Mouse (Mus musculus) large intestine, adult 2 months (tissue): ENCODE data around the gene Gm28374. TPM values are rescaled to one million over a fixed set of nuclear protein-coding genes. Genes with fewer than 3 reads are reported as not detected.
"Not testable (repeated sequence)": the region's sequence is repeated elsewhere in the genome, so short reads cannot be mapped to it uniquely, and the experiment has no call there.

Experiments used
- DNase-seq: peaks from one replicate; pipeline ENCODE4 v3.0.0-alpha.2; 2012; ENCODE audit warnings: low read depth, low spot score
- WGBS: fragments of 180-500 bp; shearing (Covaris S2); methylation state at CpG from one replicate; pipeline ENCODE4 v1.1.7; 2018; 5-methylcytosine and 5-hydroxymethylcytosine counted together
- polyA plus RNA-seq: library from polyadenylated mRNA; depleted of rRNA; stranded (reverse); fragments of >200 nt; gene quantifications from 2 replicates; pipeline ENCODE4 v1.2.3, GENCODE M21; 2012; rRNA removed

The Gm28374 gene
- polyA plus RNA-seq, result 0.50 TPM in 1 of 2 replicates, not detected in the other

- DNase-seq, result no peak
- WGBS, result 87% methylated on average over 9 of the region's 9 CpGs
Observed at GRCm38 (mm10) chr19:6082156-6082555, at the start of gene Gm28374. Gene Gm28374, minus strand, starts transcription at chr19:6082256.

GRCm38 (mm10) chr19:6130414-6131128, 48.5 kb upstream of the Gm28374 start:
- not testable (repeated sequence) for DNase-seq
- WGBS, result 62% methylated on average over 7 of the region's 7 CpGs

GRCm38 (mm10) chr19:6127760-6128341, 45.8 kb upstream of the Gm28374 start, which contains the start of gene Snx15:
Gene Snx15, minus strand, starts transcription at chr19:6128304.
- DNase-seq, result peak; percentile 93
- under 1% methylated on average over 32 of the region's 32 CpGs for WGBS

GRCm38 (mm10) chr19:6126789-6127580, 44.9 kb upstream of the Gm28374 start:
- no peak for DNase-seq
- 26% methylated on average over 10 of the region's 10 CpGs for WGBS

DNA sequence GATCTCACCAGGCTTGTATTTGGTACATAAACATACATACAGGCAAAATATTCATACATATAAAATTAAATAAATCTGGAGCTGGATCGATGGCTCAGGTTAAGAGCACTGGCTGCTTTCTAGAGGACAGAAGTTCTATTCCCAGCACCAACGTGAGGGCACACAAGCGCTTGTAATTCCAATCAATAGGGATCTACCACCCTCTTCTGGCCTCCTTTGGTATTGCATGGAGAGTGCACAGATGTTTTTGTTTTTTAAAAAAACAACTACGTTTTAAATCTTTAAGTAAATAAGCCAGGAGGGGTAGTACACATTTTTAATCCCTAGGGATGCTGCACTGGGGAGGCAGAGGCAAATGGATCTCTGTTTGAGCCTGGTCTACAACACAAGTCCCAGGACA, 44.2 kb upstream of the Gm28374 start:
- DNase-seq, result no peak
- 20% methylated on average over 4 of the region's 4 CpGs for WGBS

DNA sequence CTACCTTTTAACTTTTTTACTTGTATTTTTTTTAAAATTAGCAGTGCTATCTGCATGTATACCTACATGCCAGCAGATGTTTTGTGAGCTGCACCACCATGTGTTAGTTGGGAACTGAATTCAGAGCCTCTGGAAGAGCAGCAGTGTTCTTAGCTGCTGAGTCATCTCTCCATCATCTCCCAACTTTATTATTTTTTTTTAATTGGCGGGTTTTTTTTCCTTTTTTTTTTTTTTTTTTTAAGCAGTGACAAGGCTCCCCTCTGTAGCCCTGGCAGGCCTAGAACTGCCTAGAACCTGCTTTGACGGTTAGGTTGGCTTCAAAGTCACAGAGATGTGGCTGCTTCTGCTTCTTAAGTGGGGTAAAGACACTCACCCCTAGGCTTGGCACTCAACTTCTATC, 42.8 kb upstream of the Gm28374 start:
- no peak for DNase-seq
- 68% methylated on average over 2 of the region's 2 CpGs for WGBS

DNA sequence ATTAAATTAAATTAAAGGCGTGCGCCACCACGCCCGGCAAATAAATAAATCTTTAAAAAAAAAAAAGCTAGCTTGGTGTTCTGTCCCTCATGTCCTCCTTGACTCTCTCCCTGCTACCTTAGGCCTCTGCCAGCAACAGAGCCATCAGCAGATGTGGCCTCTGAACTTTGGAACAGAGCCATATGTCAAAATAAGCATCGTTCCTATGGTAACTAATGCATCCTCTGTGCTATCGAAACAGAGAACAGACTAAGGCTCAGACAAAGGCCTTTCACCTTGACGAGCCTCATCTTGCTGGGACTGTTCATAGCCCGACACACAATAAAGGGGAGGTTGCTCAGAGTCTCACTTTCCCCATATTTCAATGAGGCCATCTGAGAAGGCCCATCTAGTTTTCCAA, 41.3 kb upstream of the Gm28374 start:
- WGBS, result 39% methylated on average over 8 of the region's 8 CpGs
- DNase-seq, result no peak

GRCm38 (mm10) chr19:6121761-6122160, 39.7 kb upstream of the Gm28374 start:
- 53% methylated on average over 19 of the region's 19 CpGs for whole genome bisulfite sequencing
- no peak for DNase-seq

- no peak for DNase-seq
- WGBS, result 2% methylated on average over 8 of the region's 8 CpGs
Observed at GRCm38 (mm10) chr19:6118677-6119185, 36.7 kb upstream of the Gm28374 start.

DNA sequence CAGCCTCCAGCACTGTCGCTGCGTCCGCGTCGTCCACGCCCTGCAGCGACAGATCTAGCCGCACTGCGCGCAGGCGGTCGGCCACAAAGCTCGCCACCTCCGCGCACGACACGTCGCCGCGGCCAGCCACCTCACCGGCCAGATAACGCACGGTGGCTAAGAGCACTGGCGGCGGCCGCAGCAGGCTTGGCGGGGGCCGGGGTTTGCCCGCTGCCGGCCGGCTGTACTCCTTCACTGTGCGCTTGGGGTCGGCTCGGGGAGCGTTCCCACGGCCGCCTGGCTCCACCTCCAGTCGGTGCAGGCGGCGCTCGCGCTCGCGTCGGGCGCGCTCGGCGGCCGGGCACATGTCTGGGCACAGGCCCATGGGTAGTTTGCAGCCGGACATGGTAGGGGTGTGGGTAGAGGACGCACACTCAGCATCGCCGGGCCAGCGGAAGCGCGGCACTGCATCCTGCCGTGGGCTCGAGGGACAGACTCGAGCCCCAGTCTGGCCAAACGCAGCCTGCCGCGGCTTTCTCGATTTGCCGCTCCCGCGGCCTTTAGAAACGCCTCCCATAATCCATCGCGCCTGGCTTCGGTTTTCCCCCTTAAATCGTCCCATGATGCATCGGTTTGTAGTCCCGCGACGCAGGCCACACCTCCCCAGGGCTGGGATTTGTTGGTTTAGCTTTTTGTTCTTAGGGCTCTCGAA, 36.1 kb upstream of the Gm28374 start, which contains the start of gene Sac3d1:
Sac3d1 (minus strand) TSS at position 665 of the 691 bp plus-strand sequence.
- under 1% methylated on average over 77 of the region's 77 CpGs for WGBS
- no peak for DNase-seq

DNA sequence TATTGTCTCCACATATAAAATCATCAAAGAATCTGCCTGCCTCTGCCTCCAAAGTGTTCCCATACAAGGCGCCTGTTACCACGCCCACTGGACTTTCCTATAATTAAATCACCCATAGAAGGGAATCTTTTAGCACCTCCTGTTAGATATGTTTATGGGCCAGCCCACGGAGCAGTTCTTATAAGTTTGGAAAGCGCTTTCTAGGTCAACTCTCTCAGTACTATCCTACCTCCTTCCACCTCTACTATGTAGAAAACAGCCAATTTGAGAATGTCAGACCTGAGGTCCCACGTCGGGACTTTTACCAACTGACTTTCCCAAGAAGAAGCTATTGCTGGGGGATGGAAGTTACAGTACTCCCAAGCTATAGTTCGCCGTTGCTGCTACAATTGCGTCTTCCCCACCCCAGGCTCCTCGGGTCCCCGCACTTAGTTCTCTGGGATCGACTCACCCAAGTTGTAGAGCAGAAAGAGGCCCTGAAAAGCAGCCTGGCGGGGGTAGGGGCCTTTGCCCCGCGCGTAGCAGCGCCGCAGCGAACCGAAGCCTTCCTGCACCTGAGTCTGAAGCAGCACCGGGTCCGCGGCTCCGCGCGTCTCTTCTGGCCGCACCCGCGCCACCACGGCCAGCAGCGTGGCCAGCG, 35.4 kb upstream of the Gm28374 start:
- no peak for DNase-seq
- WGBS, result 1% methylated on average over 32 of the region's 32 CpGs

DNA sequence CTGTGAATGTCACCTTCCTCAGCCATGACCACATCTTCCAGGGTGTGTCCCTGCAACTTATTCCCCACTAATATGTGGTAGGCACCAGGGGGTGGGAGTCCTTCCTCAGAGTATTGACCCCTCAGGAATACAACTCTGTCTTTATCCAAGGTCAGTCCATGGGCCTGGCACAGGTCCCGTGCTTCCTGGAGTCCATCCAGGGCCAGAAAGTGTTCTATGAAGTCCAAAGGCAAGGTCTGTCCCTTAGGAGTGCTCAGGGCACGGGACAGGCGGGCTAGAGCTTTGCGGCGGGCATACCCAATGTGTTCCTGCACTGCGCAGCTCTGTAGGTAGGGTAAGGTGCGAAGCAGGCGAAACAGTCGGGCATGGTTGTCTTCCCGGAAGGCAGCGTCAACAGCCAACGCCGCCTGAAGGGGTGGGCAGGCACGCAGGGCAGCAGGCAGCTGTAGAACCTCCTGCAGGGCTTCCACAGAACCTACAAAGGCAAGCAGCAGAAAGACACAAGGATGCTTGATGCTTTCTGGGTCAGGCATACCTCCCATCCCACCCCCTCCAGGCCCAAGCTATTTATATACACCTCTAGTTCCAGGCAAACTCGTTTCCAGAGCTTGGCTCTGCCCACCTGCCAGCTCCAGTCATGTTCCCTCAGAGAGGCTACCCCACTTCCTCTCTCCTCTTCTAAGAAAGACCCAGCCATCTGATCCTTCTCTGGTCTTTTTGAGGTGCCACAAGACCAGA, 34.2 kb upstream of the Gm28374 start:
- no peak for DNase-seq
- 87% methylated on average over 15 of the region's 15 CpGs for WGBS

- DNase-seq, result no peak
- 68% methylated on average over 6 of the region's 6 CpGs for WGBS
Observed at GRCm38 (mm10) chr19:6113116-6113515, 31.1 kb upstream of the Gm28374 start.

GRCm38 (mm10) chr19:6105586-6105985, 23.5 kb upstream of the Gm28374 start, which contains the start of gene Naaladl1:
Gene Naaladl1, plus strand, starts transcription at chr19:6105782.
- no peak for DNase-seq
- 41% methylated on average over 7 of the region's 7 CpGs for WGBS

DNA sequence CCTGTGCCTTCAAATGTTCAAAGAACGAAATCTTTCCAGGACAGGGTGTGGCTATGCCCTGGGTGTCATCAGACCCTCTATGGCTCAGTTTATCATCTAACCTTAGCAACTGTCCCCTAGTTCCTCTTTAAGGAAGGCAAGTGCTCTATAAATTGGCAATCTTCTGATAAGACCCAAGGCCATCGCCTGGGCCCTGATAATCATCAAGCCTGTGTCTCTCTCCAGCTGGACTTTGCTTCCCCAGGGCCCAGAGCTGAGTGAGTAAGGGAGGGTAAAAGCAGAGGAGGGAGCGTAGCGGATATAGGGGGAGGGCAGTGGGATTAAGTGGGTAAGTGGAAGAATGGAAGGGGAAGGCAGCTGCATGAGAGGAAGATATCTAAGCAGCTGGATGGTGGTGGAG, 22.4 kb upstream of the Gm28374 start:
- 15% methylated on average over 4 of the region's 4 CpGs for WGBS
- no peak for DNase-seq

- WGBS, result 71% methylated on average over 6 of the region's 6 CpGs
- DNase-seq, result no peak
Observed at GRCm38 (mm10) chr19:6102169-6102853, 20.3 kb upstream of the Gm28374 start.

DNA sequence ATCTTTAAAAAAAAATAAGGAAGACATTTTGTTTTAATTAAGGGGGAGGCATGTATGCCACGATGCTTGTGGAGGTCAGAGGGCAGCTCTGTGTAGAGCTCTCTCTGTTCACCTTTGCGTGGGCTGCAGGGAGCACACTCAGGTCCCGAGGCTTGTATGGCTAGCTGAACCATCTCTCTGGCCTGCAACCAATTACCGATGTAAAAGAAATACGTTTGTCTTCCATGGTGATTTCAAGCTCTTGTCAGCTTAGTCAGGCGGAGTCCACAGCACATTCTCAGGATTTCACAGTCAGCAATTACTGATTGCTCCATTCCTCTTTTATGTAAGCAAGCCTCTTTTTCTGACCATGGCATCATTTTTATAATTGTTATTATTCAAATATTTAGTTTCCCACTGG, 19.1 kb upstream of the Gm28374 start:
- WGBS, result 78% methylated on average over 6 of the region's 6 CpGs
- no peak for DNase-seq

- DNase-seq, result no peak
- 82% methylated on average over 3 of the region's 3 CpGs for WGBS
Observed at GRCm38 (mm10) chr19:6097847-6098246, 15.8 kb upstream of the Gm28374 start.
